Mouse (Mus musculus): ENCODE measurements at regions not wholly inside any gene's neighbourhood (a gene's known extent, or its start where the extent isn't known, plus 50 kb on each side); places are given as distances from the start of the nearest gene placed in this dataset.

DNA sequence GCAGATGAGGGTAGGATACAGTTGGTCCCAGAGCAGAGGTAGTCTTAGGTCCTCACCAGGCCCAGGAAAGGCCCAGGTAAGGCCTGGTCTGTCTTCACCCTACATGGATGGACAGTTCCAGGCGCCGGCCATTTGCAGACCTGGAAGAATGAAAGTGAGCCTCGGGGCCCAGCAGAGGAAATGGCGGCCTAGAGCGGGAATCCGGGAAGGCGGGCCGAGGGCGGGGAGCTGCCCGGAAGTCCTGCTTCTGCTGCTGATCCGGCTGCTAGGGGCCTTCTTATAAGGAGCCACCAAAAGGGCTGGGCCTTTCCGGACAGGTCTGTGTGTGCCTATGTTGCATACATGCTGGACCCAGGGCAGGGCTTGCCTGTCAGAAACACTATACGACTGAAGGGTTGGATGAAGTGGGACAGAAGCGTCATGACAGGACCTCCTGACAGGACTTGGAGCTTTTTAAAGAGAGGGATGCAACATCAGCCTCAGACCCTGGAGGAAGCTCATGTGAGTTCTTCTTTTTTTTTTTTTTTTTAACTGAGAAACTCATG, 50.5 kb upstream of the Ppara start:
- Histone ChIP-seq H3K27me3 (replicated peaks; ENCODE audit: control insufficient read depth, insufficient read depth, low read length) (no peaks in the 10 kb centered on the region), H3K4me3 (ENCODE audit: low read depth, low read length) (no peak overlapping the region), H3K27ac (ENCODE audit: low read depth, low read length) (no peak overlapping the region), H3K4me2 (replicated peaks; ENCODE audit: low read depth) (no peak overlapping the region), H3K4me1 (replicated peaks; ENCODE audit: control insufficient read depth, insufficient read depth, low read length) (peaks cover 4% of the 10 kb centered on the region; the same call in 1 of the 2 replicates), H3K9ac (ENCODE audit: low read depth, low read length) (no peak overlapping the region), H3K9me3 (ENCODE audit: control insufficient read depth) (no peaks in the 10 kb centered on the region), H3K36me3 (ENCODE audit: control insufficient read depth, insufficient read depth) (peaks cover 17% of the 10 kb centered on the region)
- 88% methylated on average over 14 of the region's 14 CpGs for WGBS
- no peak for TF ChIP-seq CTCF (IDR thresholded peaks at IDR 0.05; ENCODE audit: low read depth)
- no peak for ATAC-seq

DNA sequence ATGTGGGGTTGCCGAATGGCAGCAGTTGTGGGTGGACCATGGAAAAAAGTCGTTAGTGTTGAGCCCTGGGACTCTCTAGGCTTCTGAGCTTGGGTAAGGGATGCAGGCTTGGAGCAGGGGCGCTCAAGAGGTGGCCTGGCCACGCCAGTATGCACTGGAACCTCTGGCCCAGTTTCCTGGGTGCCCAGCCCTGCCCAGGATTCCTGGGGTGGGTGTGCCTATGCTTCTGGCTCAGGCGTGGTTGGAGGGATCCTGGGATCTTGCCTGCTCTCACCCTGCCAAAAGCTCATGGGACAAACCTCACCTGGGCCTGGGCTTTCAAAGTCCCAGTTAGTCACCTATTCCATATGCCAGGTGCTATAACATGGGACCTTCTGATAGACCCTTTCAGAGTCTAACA, 49.9 kb upstream of the Ppara start:
- no peak overlapping the region for H3K4me3 ChIP-seq (ENCODE audit: low read depth, low read length)
- H3K4me1 ChIP-seq (replicated peaks; ENCODE audit: control insufficient read depth, insufficient read depth, low read length) = peaks cover 4% of the 10 kb centered on the region; the same call in 1 of the 2 replicates
- 53% methylated on average over 5 of the region's 5 CpGs for WGBS
- no peak overlapping the region for H3K9ac ChIP-seq (ENCODE audit: low read depth, low read length)
- no peak overlapping the region for H3K27ac ChIP-seq (ENCODE audit: low read depth, low read length)
- H3K27me3 ChIP-seq (replicated peaks; ENCODE audit: control insufficient read depth, insufficient read depth, low read length) = no peaks in the 10 kb centered on the region
- no peak for TF ChIP-seq CTCF (IDR thresholded peaks at IDR 0.05; ENCODE audit: low read depth)
- H3K4me2 ChIP-seq (replicated peaks; ENCODE audit: low read depth) = no peak overlapping the region
- peak; percentile 44; the same call in 1 of the 2 replicates for ATAC-seq
- peaks cover 23% of the 10 kb centered on the region for H3K36me3 ChIP-seq (ENCODE audit: control insufficient read depth, insufficient read depth)
- no peaks in the 10 kb centered on the region for H3K9me3 ChIP-seq (ENCODE audit: control insufficient read depth)
